Mouse (Mus musculus): Measurements from ENCODE around the gene E2f6. TPM values are rescaled to one million over a fixed set of nuclear protein-coding genes. Genes with fewer than 3 reads are reported as not detected.

Gene E2f6
- 19.4 TPM for polyA plus RNA-seq (2014; fragmentation: Illumina TruSeq; extraction: RNeasy Lipid Tissue Mini Kit (QIAGEN cat#74804); ENCODE audit: low read depth, low replicate concordance)

GRCm38 (mm10) chr12:16810525-16811431 is at the start of gene E2f6:
E2f6 (plus strand) TSS chr12:16810963.

GRCm38 (mm10) chr12:16800259-16800958 is 10.4 kb upstream of the E2f6 start, which contains the start of gene Greb1:
Greb1 (minus strand) TSS chr12:16800886.

Other genes with a start within 250 kb of the E2f6 start
- 68.0 TPM for gene Lpin1, start 200.0 kb upstream of the E2f6 start, polyA plus RNA-seq (2014; fragmentation: Illumina TruSeq; extraction: RNeasy Lipid Tissue Mini Kit (QIAGEN cat#74804); ENCODE audit: low read depth, low replicate concordance)
- 138 TPM for gene Ntsr2, start 157.6 kb upstream of the E2f6 start, polyA plus RNA-seq (2014; fragmentation: Illumina TruSeq; extraction: RNeasy Lipid Tissue Mini Kit (QIAGEN cat#74804); ENCODE audit: low read depth, low replicate concordance)
- 26.8 TPM for gene Greb1, start 10.1 kb upstream of the E2f6 start, polyA plus RNA-seq (2014; fragmentation: Illumina TruSeq; extraction: RNeasy Lipid Tissue Mini Kit (QIAGEN cat#74804); ENCODE audit: low read depth, low replicate concordance)
- gene Rock2, start 83.9 kb downstream of the E2f6 start, polyA plus RNA-seq (2014; fragmentation: Illumina TruSeq; extraction: RNeasy Lipid Tissue Mini Kit (QIAGEN cat#74804); ENCODE audit: low read depth, low replicate concordance), result 30.9 TPM
- 15.4 TPM for gene Pqlc3, start 189.4 kb downstream of the E2f6 start, polyA plus RNA-seq (2014; fragmentation: Illumina TruSeq; extraction: RNeasy Lipid Tissue Mini Kit (QIAGEN cat#74804); ENCODE audit: low read depth, low replicate concordance)
- gene 2410004P03Rik, start 200.8 kb downstream of the E2f6 start, polyA plus RNA-seq (2014; fragmentation: Illumina TruSeq; extraction: RNeasy Lipid Tissue Mini Kit (QIAGEN cat#74804); ENCODE audit: low read depth, low replicate concordance), result 4.0 TPM